Mouse (Mus musculus) lung, postnatal 0 days (tissue): ENCODE measurements around the gene Clstn2. TPM values are rescaled to one million over a fixed set of nuclear protein-coding genes. Genes with fewer than 3 reads are reported as not detected.

ENCODE experiments used
- ATAC-seq: fragments of 200-750 bp; cut with Nextera tagmentation; 2 replicates; pipeline ENCODE4 v1.8.0; 2017; ENCODE audit warnings: moderate library complexity
- DNase-seq: peaks from one replicate; pipeline ENCODE4 v3.0.0-alpha.2; 2016; ENCODE audit warnings: low spot score
- H3K27ac ChIP-seq: fragments of 300-500 bp; sonication (generic); 2 replicates; pipeline ENCODE4 v1.5.1; 2014; ENCODE audit warnings: antibody characterized with exemption, mild to moderate bottlenecking, low read length, mixed read lengths
- H3K27me3 ChIP-seq: fragments of 300-500 bp; sonication (generic); replicated peaks from 2 replicates; pipeline ENCODE4 v1.6.1; 2014; ENCODE audit warnings: low read length, mixed read lengths; ENCODE audit not compliant: insufficient read depth
- H3K36me3 ChIP-seq: fragments of 300-500 bp; sonication (generic); 2 replicates; pipeline ENCODE4 v1.6.1; 2014; ENCODE audit warnings: low read length, mixed read lengths; ENCODE audit not compliant: insufficient read depth
- H3K4me1 ChIP-seq: fragments of 300-500 bp; sonication (generic); 2 replicates; pipeline ENCODE4 v1.6.1; 2014; ENCODE audit warnings: antibody characterized with exemption, low read depth, low read length, mixed read lengths; ENCODE audit not compliant: insufficient read depth
- H3K4me2 ChIP-seq: fragments of 300-500 bp; sonication (generic); replicated peaks from 2 replicates; pipeline ENCODE4 v1.6.1; 2014; ENCODE audit warnings: low read depth, mild to moderate bottlenecking, low read length, moderate library complexity, mixed read lengths
- H3K4me3 ChIP-seq: fragments of 300-500 bp; sonication (generic); 2 replicates; pipeline ENCODE4 v1.5.1; 2014; ENCODE audit warnings: low read depth, low read length
- H3K9ac ChIP-seq: fragments of 300-500 bp; sonication (generic); replicated peaks from 2 replicates; pipeline ENCODE4 v1.6.1; 2014; ENCODE audit warnings: low read depth, mild to moderate bottlenecking
- H3K9me3 ChIP-seq: fragments of 300-500 bp; sonication (generic); 2 replicates; pipeline ENCODE4 v1.6.1; 2016; ENCODE audit warnings: low read length, mixed read lengths
- CTCF ChIP-seq: IDR thresholded peaks from 2 replicates; pipeline ENCODE4 v1.5.1; 2016; ENCODE audit warnings: antibody characterized with exemption, mild to moderate bottlenecking
- EP300 ChIP-seq: IDR thresholded peaks from 2 replicates; pipeline ENCODE4 v1.6.1; 2016; ENCODE audit warnings: antibody characterized with exemption, mild to moderate bottlenecking, control low read depth
- WGBS: fragments of 180-500 bp; shearing (Covaris S2); extraction: QIAGEN DNeasy Blood & Tissue Kit; methylation state at CpG from one replicate; pipeline ENCODE4 v1.1.7; 2014; 5-methylcytosine and 5-hydroxymethylcytosine counted together
- polyA plus RNA-seq: library from polyadenylated mRNA; unstranded; fragments of >200 nt; fragmentation: Nextera tagmentation; extraction: Ambion mirVana; gene quantifications from 2 replicates; pipeline ENCODE4 v1.2.1, GENCODE M21; 2015

The Clstn2 gene
- polyA plus RNA-seq, 1 experiment from 2014 or later: 2.8 TPM

GRCm38 (mm10) chr9:97727715-97728486, 305.1 kb downstream of the Clstn2 start:
- H3K9ac ChIP-seq: no peak overlapping the region
- WGBS: 85% methylated on average over 3 of the region's 3 CpGs
- no peak for DNase-seq
- no peaks in the 10 kb centered on the region for H3K36me3 ChIP-seq
- H3K4me2 ChIP-seq: no peak overlapping the region
- no peaks in the 10 kb centered on the region for H3K4me1 ChIP-seq
- H3K4me3 ChIP-seq: no peak overlapping the region
- H3K9me3 ChIP-seq: no peaks in the 10 kb centered on the region
- H3K27me3 ChIP-seq: no peaks in the 10 kb centered on the region
- H3K27ac ChIP-seq: no peak overlapping the region
- TF ChIP-seq CTCF (no peak), EP300 (no peak)
- ATAC-seq: no peak

- Histone ChIP-seq H3K9me3 (no peaks in the 10 kb centered on the region), H3K27ac (no peak overlapping the region), H3K4me3 (no peak overlapping the region), H3K9ac (no peak overlapping the region), H3K4me2 (no peak overlapping the region), H3K4me1 (no peaks in the 10 kb centered on the region), H3K36me3 (no peaks in the 10 kb centered on the region), H3K27me3 (no peaks in the 10 kb centered on the region)
- ATAC-seq: no peak
- no peak for DNase-seq
- TF ChIP-seq EP300: no peak
- no peak for TF ChIP-seq CTCF
Measured at GRCm38 (mm10) chr9:97717728-97718127, 315.3 kb downstream of the Clstn2 start.

- H3K4me2 ChIP-seq: no peak overlapping the region
- no peaks in the 10 kb centered on the region for H3K4me1 ChIP-seq
- no peak overlapping the region for H3K27ac ChIP-seq
- H3K4me3 ChIP-seq: no peak overlapping the region
- TF ChIP-seq CTCF (no peak), EP300 (no peak)
- peak; percentile 28 for DNase-seq
- no peak for ATAC-seq
- H3K27me3 ChIP-seq: no peaks in the 10 kb centered on the region
- no peak overlapping the region for H3K9ac ChIP-seq
- H3K36me3 ChIP-seq: no peaks in the 10 kb centered on the region
- 52% methylated on average over 7 of the region's 7 CpGs for WGBS
- no peaks in the 10 kb centered on the region for H3K9me3 ChIP-seq
Measured at GRCm38 (mm10) chr9:97717005-97717404, 316.0 kb downstream of the Clstn2 start.

- Histone ChIP-seq H3K9ac (no peak overlapping the region), H3K36me3 (no peaks in the 10 kb centered on the region), H3K27me3 (no peaks in the 10 kb centered on the region), H3K4me1 (no peaks in the 10 kb centered on the region), H3K27ac (no peak overlapping the region), H3K4me2 (no peak overlapping the region), H3K9me3 (no peaks in the 10 kb centered on the region), H3K4me3 (no peak overlapping the region)
- DNase-seq: no peak
- no peak for ATAC-seq
- TF ChIP-seq EP300 (no peak), CTCF (no peak)
- 87% methylated on average over 3 of the region's 3 CpGs for WGBS
Measured at GRCm38 (mm10) chr9:97712888-97713287, 320.1 kb downstream of the Clstn2 start.

GRCm38 (mm10) chr9:97703901-97704503, 329.0 kb downstream of the Clstn2 start:
- Histone ChIP-seq H3K4me3 (no peak overlapping the region), H3K4me1 (no peaks in the 10 kb centered on the region), H3K27ac (no peak overlapping the region), H3K9me3 (no peaks in the 10 kb centered on the region), H3K36me3 (no peaks in the 10 kb centered on the region), H3K27me3 (no peaks in the 10 kb centered on the region), H3K4me2 (no peak overlapping the region), H3K9ac (no peak overlapping the region)
- WGBS: 83% methylated on average over 4 of the region's 4 CpGs
- TF ChIP-seq EP300 (no peak), CTCF (no peak)
- no peak for ATAC-seq
- no peak for DNase-seq

- no peaks in the 10 kb centered on the region for H3K36me3 ChIP-seq
- H3K9me3 ChIP-seq: no peaks in the 10 kb centered on the region
- DNase-seq: peak; percentile 23
- peak; percentile 25; the same call in 1 of the 2 replicates for ATAC-seq
- TF ChIP-seq CTCF (no peak), EP300 (no peak)
- 65% methylated on average over 2 of the region's 2 CpGs for WGBS
- no peaks in the 10 kb centered on the region for H3K27me3 ChIP-seq
- H3K4me3 ChIP-seq: no peak overlapping the region
- no peak overlapping the region for H3K4me2 ChIP-seq
- H3K4me1 ChIP-seq: no peaks in the 10 kb centered on the region
- H3K27ac ChIP-seq: no peak overlapping the region
- no peak overlapping the region for H3K9ac ChIP-seq
Measured at GRCm38 (mm10) chr9:97702989-97703388, 330.0 kb downstream of the Clstn2 start.
